Mouse (Mus musculus) brown adipose tissue, adult 24 weeks (tissue): ENCODE measurements around the gene Psmc5. TPM values are rescaled to one million over a fixed set of nuclear protein-coding genes. Genes with fewer than 3 reads are reported as not detected.

Experiments
- H3K27ac ChIP-seq: fragments of 200-500 bp; replicated peaks from 2 replicates; pipeline ENCODE4 v1.5.1; 2012; ENCODE audit warnings: low read depth, mild to moderate bottlenecking, low read length
- H3K4me1 ChIP-seq: fragments of 200-500 bp; 2 replicates; pipeline ENCODE4 v1.6.1; 2012; ENCODE audit warnings: low read length, mixed read lengths; ENCODE audit not compliant: control insufficient read depth, insufficient read depth, insufficient read length
- H3K4me3 ChIP-seq: fragments of 200-500 bp; 2 replicates; pipeline ENCODE4 v1.5.1; 2012; ENCODE audit warnings: low read depth, mild to moderate bottlenecking, low read length, moderate library complexity; ENCODE audit not compliant: insufficient read depth
- polyA plus RNA-seq: library from polyadenylated mRNA; stranded (reverse); fragments of >200 nt; gene quantifications from 2 replicates; pipeline ENCODE4 v1.2.4, GENCODE M21; 2012; ENCODE audit not compliant: missing spikeins, insufficient read depth, insufficient read length

Psmc5 gene
- polyA plus RNA-seq, 1 experiment = 116 TPM

DNA sequence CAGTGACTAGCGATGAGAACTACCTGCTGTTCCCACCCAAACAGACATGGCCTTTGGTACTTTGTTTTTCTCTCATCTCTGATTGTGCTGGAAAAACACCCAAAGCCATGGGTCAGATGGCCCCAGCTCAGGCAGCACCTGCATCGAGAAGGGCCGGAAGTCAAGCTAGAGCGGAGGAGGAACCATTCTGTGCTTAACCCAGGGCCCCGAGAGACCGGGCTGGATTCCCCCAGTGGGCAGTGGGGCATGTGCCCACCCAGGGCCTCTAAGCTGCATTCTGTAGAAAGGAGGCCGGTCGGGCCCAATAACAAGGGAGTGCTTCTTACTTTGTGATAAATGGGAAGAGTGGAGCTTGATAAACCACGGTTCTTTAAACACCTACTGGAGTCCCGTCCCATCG is 52.2 kb downstream of the Psmc5 start:
- Histone ChIP-seq H3K4me3 (no peak overlapping the region), H3K27ac (no peak overlapping the region), H3K4me1 (no peaks in the 10 kb centered on the region)

DNA sequence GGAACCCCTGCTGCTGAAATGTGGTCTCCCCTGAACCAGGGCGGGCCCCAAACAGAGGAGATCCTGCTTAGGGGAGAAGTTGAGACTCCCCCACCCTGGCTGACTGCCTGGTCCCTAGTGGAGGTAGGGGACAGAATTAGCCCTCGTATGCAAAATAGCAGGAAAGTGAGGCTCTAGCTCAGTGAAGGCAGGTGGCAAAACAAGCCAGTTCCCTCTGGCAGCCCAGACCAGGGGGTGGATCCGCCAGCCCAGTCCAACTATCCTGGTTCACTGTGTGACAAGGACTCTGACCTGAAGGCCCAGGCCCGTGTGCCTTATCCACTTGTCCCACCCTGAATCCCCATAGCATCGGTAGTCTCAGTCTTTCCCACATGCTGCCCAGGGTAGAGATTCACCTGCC is 54.2 kb downstream of the Psmc5 start:
- no peaks in the 10 kb centered on the region for H3K4me1 ChIP-seq
- no peak overlapping the region for H3K4me3 ChIP-seq
- H3K27ac ChIP-seq = no peak overlapping the region

Other genes with a start within 250 kb of the Psmc5 start
- not detected in 2 replicates for gene Kcnh6, start 248.0 kb upstream of the Psmc5 start, polyA plus RNA-seq
- 8.4 and 10.1 TPM in 2 replicates for gene Dcaf7, start 219.3 kb upstream of the Psmc5 start, polyA plus RNA-seq
- gene Taco1, start 190.1 kb upstream of the Psmc5 start, polyA plus RNA-seq = 48.4 and 53.8 TPM in 2 replicates
- 8.8 and 10.1 TPM in 2 replicates for gene Map3k3, start 171.5 kb upstream of the Psmc5 start, polyA plus RNA-seq
- gene Gm10840, start 95.3 kb upstream of the Psmc5 start, polyA plus RNA-seq = not detected in 2 replicates
- 3.4 and 6.1 TPM in 2 replicates for gene Limd2, start 95.3 kb upstream of the Psmc5 start, polyA plus RNA-seq
- 9.3 and 9.8 TPM in 2 replicates for gene Strada, start 54.0 kb upstream of the Psmc5 start, polyA plus RNA-seq
- 80.1 and 94.1 TPM in 2 replicates for gene Ccdc47, start 39.8 kb upstream of the Psmc5 start, polyA plus RNA-seq
- gene Ddx42, start 39.2 kb upstream of the Psmc5 start, polyA plus RNA-seq = 18.9 and 22.2 TPM in 2 replicates
- 14.1 and 15.6 TPM in 2 replicates for gene Ftsj3, start 75 bp upstream of the Psmc5 start, polyA plus RNA-seq
- 18.7 and 22.3 TPM in 2 replicates for gene Smarcd2, start 16.8 kb downstream of the Psmc5 start, polyA plus RNA-seq
- 0.44 TPM in 1 of 2 replicates, not detected in the other for gene Tcam1, start 20.5 kb downstream of the Psmc5 start, polyA plus RNA-seq
- gene Gh, start 45.7 kb downstream of the Psmc5 start, polyA plus RNA-seq = not detected in 2 replicates
- gene Cd79b, start 58.6 kb downstream of the Psmc5 start, polyA plus RNA-seq = 1.7 and 1.9 TPM in 2 replicates
- 1.4 and 2.6 TPM in 2 replicates for gene Scn4a, start 97.1 kb downstream of the Psmc5 start, polyA plus RNA-seq
- gene Prr29, start 109.3 kb downstream of the Psmc5 start, polyA plus RNA-seq = not detected in 2 replicates
- gene Icam2, start 131.9 kb downstream of the Psmc5 start, polyA plus RNA-seq = 12.9 and 21.2 TPM in 2 replicates
- 3.2 and 5.0 TPM in 2 replicates for gene Ern1, start 231.7 kb downstream of the Psmc5 start, polyA plus RNA-seq